Mouse (Mus musculus) brain, embryonic 14.5 days (tissue): ENCODE measurements around the gene Tceal3.
"Not testable (repeated sequence)": the region's sequence is repeated elsewhere in the genome, so short reads cannot be mapped to it uniquely, and the experiment has no call there.

Experiments used
- CTCF ChIP-seq: fragments of 200-500 bp; IDR thresholded peaks from 2 replicates; pipeline ENCODE4 v1.5.1; 2012; ENCODE audit warnings: inconsistent platforms, mild to moderate bottlenecking, moderate library complexity, borderline replicate concordance; ENCODE audit not compliant: insufficient read depth, insufficient read length; ENCODE audit errors: extremely low read depth
- POLR2A ChIP-seq: fragments of 200-500 bp; IDR thresholded peaks from 2 replicates; pipeline ENCODE4 v1.6.1; 2012; ENCODE audit warnings: mild to moderate bottlenecking, inconsistent platforms, borderline replicate concordance; ENCODE audit not compliant: poor library complexity, insufficient read depth, insufficient read length, severe bottlenecking; ENCODE audit errors: extremely low read depth

GRCm38 (mm10) chrX:136714742-136715474 is 124.3 kb downstream of the Tceal3 start:
- TF ChIP-seq CTCF, POLR2A: not testable (repeated sequence)
